Mouse (Mus musculus): ENCODE measurements around the gene Laptm5.

Gene Laptm5

DNA sequence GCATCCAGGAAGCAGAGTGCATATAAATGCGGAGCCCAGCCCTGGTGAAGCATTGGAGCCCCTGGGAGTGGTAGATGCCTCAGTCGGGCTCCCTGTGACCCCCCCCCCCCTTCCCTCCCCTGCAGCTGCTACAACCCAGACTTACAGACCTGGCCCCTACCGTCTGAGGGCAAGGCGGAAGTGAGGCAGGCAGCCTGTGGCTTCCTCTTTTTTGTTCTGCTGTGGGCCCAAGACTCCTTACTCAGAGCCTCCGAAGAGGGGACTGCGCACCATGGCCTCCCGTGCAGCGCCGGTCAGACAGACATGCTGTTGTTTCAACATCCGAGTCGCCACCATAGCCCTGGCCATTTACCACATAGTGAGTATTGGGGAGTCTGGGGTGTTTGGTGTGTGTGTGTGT lies at the start of gene Laptm5:
Gene Laptm5, plus strand, starts transcription at position 49 of the 400 bp plus-strand sequence.
- in situ Hi-C loops (cut with MboI; ENCODE audit: unreplicated experiment in 2 of 2), result no loop called here

DNA sequence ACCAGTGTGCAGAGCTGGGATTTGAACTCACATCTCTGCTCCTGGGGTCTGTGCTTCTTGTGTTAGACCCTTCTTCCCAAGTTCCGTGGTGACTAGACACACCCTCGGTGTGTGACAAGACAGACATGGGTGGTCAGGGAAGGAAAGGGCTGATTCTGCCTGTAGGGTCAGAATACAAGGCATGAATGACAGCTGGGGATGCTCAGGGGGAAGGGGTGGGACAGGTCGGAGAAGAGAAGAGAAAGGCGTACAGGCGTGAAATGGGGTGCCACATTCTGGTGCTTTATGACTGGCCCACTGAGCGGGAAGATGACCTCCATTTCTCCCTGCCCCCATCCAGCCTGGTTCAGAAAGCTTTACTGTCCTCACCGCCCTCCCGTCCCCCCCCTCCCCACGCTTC lies 47.5 kb upstream of the Laptm5 start:
- in situ Hi-C loops (cut with MboI; ENCODE audit: unreplicated experiment in 2 of 2), result no loop called here

DNA sequence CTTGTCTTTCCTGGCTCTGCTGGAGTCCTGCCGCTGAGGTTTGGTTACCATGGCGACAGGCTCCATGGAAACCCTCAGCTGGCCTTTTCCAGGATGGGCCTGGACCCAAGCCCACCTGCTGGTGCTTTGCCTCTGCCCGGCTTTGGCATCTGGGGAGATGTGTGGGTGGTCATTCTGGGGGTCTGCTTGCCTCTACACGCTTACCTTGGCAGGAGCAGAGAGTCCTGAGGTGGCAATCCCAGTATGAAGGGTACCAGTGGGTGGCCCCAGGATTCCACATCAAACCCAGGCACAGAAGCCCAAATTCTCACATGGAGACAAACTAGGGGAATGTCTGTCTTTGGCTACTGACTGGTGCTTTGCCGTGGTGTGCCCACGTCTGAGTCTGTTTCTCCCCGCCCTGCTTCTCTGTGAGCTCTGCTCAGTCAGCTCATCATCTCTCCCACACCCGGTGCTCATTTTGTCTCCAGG lies 47.0 kb upstream of the Laptm5 start:
- in situ Hi-C loops (cut with MboI; ENCODE audit: unreplicated experiment in 2 of 2), result no loop called here

DNA sequence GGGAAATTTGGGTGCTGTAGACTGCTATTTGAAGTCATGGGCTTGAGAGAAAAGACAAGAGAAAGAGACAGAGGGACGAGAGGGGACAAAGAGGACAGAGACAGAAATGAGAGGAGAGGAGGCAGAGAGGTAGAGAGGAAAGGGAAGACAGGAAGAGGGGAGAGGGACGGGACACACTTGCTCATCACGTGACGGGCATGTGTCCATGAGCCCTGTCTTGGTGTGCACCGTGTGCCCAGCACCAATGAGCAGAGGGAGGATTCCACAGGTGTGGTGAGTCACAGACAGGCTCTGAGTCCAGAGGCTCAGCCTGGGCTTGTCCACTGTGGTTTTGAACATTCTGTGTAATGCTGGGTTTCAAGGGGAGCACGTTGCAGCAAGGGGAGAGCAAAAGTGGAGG lies 45.0 kb upstream of the Laptm5 start:
- in situ Hi-C loops (cut with MboI; ENCODE audit: unreplicated experiment in 2 of 2), result no loop called here

DNA sequence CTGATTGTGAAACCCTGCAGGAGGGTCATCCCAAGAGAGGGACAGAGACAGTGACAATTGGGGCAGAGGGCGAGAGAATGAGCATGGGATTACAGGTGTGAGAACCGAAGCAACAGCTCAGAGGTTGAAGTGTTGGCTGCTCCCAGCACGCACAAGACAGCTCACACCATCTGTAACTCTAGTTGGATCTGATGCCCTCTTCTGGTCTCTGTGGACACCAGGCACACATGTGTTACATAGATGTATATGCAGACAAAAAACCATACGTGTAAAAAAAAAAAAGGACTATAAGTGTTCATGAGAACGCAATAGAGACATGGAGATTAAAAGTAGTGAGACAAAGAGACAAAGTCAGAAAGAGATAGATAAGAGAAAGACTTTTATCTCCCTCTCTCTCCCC lies 44.1 kb upstream of the Laptm5 start:
- in situ Hi-C loops (cut with MboI; ENCODE audit: unreplicated experiment in 2 of 2), result no loop called here

DNA sequence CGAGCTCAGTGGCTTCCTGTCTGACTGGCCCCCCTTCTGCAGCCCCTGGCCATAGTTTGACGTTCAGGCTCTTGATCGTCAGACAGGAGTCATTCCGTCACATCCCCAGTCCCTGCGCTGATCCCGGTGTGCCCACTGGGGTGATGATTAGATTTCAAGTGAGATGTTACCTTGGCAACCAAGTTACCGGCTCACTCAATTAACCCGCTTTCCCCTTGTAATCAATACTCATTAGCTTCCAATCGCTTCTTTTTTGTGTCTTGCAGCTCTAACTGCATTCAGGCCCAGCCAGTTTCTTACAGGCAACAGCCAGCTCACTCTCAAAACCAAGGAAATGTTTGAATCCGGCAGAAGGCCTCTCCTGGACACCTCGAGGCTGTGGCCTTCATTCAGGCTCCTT lies 40.5 kb upstream of the Laptm5 start:
- in situ Hi-C loops (cut with MboI; ENCODE audit: unreplicated experiment in 2 of 2), result no loop called here

DNA sequence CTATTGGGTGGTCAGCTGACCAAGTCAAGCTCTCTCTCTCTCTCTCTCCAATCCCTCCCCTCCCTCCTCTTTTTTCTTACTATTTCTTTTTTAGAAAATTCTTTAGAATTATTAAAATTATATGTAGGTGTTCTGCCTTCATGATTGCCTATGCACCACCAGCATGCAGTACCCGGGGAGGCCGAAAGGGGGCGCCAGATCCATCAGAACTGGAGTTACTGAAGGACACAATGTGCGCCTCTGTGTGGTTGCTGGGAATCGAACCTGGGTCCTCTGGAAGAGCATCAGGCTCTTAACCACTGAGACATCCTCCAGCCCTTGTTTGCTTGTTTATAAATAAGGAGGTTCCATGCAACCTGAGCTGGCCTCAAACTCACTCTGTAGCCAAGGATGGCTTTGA lies 39.5 kb upstream of the Laptm5 start:
- in situ Hi-C loops (cut with MboI; ENCODE audit: unreplicated experiment in 2 of 2), result no loop called here

DNA sequence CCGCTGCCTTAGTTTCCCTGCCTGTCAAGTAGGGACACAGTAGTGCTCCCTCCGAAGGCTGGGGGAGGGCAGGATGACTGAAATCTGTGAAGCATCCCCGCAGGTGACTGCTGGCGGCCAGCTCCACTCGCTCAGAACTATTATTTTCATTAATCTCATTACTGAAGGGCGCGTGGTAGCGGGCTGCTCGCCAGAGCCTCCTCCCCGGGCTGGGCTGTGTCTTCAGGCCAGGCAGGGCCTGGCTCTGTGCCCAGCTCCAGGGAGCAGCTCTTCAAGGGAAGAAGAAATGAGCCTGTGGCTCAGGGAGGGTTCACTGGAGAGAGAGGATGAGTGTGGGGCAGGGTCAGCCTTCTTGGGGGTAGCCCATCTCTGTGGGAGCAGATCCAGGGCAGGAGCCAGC lies 38.3 kb upstream of the Laptm5 start:
- in situ Hi-C loops (cut with MboI; ENCODE audit: unreplicated experiment in 2 of 2), result no loop called here

DNA sequence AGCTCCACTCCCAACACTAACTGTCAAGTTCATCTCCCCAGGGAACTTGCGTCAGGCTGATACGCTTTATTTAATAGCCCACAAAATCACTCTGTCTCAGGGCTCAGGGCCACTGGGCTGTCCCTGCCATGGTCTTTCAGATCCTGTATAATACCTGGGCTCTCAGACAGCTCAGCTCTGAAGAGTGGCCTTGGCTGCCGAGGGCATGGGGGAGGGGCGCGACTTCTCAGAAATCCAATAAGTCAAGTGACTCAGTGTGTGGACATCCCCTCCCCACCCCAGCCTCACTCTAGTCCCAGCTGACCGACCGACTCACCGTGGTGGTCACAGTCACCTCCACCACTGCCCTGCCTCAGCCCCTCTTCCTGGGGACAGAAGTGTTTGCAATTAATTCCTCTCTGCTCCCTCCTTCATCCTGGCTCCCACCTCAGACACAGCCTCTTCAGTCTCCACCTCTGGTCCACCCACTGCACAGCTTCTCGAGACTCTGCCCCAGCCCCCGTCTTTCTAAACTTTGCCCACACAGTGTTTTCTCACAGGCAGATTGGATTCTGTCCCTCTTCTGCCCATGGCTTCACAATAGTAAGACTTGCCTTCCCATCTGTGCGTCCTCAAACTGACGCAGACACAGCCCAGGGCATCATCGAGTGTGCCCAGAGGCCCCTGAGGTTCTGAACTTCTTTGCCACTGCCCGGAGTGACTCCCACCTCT lies 36.8 kb upstream of the Laptm5 start:
- in situ Hi-C loops (cut with MboI; ENCODE audit: unreplicated experiment in 2 of 2), result loop anchor here (5.0 kb wide), 2 partner anchors 89 to 534 kb away; no protein-coding TSS in a partner anchor

DNA sequence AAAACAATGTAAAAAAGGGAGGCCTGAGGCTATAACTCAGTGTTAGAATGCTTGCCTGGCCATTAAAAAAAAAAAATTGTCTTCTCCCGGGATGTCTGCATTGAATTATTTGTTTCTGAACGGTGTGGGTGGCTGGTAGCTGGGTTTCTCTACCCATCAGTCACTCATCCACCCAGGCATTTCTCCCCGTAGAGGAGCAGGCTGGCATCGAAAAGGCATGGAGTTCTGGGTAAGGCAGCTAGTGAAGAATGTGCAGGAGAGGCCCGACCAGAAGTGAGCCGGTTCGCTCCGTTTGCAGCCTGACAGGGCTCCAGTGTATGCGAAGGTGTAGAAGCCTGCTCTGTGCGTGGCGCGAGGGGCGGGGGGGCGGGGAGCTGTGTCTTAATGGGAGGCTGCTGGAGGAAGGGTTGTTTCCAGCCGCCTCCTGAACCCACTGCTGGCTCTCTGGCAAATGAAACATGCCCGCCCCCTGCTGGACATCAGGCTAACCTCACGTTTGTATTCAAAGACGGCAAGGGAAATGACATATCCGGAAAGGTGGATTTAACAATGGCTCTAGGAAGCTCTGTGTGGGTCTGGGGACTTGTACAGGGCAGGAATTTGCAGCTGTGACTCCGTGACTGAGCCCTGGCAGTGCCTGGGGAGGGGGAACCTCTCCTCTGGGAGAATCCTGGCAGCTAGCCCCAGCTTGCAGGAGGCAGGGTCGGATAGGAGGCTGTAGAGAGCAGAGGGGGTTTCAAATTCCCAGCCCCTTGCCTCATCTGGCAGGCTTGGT lies 34.5 kb upstream of the Laptm5 start:
- in situ Hi-C loops (cut with MboI; ENCODE audit: unreplicated experiment in 2 of 2), result loop anchor here (5.0 kb wide), 2 partner anchors 91 to 536 kb away; no protein-coding TSS in a partner anchor

DNA sequence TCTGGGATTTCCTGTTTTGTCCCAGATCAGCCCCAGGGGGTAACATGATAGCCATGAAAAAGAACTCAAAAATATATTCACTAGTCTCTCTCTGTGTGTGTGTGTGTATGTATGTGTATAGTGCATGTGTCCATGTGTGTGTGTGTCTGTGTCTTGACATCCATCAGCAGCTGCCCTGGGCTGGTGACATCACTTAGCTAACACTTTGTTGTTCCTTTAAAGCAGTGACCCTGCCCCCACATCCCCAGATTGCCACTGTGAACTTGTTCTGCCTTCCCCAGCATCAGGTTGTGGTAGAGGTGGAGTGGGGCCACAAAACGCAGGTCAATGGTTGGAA lies 33.9 kb upstream of the Laptm5 start:
- in situ Hi-C loops (cut with MboI; ENCODE audit: unreplicated experiment in 2 of 2), result loop anchor here (5.0 kb wide), 2 partner anchors 92 to 537 kb away; no protein-coding TSS in a partner anchor

DNA sequence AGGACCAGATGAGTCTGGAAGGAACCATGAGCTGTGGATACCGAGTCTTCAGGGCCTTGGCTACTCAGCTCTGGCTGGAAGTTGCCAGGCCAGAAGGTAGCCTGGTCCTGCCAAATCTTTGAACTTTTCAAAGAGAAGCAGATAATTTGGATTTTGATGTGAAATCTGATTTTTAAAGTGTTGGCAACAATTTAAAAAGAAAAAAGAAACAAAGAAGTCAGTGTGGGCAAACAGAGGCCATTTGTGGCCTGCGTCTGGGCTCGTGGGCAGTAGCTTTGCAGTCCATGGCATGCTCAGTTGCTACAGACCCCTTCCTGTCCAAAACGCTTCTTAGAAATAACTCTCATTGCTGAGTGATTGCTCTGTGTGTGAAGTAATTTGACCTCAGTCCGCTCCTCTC lies 31.6 kb upstream of the Laptm5 start:
- in situ Hi-C loops (cut with MboI; ENCODE audit: unreplicated experiment in 2 of 2), result no loop called here

DNA sequence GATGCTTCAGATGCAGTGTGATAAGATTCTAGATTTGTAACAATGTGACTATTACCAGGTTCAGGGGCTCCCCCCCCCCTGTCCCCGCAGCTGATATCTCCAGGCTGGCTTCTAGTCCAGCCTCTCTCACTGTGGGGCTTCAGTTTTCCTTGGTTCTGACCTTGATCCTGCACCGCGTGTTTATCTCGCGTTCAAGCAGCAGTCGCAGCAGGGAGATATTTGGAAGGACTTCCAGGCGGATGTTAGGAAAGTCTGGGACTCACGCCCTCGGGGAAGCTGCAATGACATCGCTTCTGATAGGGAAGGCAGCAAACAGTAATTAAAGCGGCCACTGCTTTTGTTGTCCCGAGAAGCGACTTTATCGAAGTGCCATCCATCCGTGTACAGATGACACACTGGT lies 30.2 kb upstream of the Laptm5 start:
- in situ Hi-C loops (cut with MboI; ENCODE audit: unreplicated experiment in 2 of 2), result no loop called here

DNA sequence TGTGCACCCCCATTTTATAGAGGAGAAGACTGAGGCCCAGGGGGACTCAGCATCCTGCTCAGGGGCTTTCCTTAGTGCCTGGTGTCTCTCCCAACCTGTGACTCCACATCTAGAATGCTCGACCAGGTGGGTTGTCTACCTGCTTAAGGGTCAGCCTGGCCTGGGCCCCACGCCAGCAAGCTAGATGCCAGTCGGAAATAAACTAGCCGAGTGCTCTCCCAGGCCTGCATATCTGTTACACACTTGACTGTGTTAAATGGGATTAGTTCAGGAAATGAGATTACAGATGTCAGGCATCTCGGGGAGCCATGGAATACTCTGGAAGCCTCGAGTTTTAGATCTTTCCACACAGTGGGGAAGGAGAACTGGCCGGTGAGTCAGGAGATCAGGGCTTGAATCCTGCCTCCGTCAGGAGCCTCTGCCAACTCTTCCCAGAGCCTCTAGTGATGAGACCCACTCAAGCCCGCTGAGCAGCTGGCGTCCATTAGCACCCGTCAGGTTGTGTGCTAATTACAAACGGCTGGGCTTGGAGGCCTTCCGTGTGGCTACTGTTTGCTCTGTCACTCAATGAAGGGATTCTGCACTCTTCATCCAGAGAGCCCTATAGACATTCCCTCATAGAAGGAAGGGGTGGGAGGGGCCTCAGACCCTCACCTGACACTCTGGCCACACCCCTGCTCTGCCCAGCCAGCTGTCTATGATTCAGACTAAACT lies 28.9 kb upstream of the Laptm5 start:
- in situ Hi-C loops (cut with MboI; ENCODE audit: unreplicated experiment in 2 of 2), result no loop called here

DNA sequence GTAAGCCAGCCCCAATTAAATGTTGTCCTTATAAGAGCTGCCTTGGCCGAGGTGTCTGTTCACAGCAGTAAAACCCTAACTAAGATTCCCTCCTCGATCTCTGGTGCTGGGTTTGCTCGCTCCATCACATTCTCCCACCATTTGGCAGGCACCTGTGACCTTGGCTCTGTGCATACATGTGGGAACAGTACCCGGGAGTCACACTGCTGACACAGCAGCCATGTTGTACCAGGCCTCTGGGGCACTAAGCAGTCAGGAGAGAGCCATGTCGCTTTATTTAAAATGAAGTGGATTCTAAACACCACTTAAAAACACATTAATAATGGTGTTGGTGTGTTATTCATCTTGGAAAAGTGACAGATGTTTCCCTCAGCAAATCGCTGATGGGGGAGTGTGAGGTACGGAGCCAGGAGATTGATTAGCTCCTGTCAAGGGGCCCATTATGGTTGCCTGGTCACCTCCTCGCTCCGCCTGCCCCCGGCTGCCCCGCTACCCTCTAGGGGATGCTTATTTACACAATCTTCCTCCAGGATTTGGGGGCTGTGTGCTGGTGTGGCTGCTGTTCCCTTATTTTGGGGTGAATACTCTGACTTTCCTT lies 25.7 kb upstream of the Laptm5 start:
- in situ Hi-C loops (cut with MboI; ENCODE audit: unreplicated experiment in 2 of 2), result no loop called here

DNA sequence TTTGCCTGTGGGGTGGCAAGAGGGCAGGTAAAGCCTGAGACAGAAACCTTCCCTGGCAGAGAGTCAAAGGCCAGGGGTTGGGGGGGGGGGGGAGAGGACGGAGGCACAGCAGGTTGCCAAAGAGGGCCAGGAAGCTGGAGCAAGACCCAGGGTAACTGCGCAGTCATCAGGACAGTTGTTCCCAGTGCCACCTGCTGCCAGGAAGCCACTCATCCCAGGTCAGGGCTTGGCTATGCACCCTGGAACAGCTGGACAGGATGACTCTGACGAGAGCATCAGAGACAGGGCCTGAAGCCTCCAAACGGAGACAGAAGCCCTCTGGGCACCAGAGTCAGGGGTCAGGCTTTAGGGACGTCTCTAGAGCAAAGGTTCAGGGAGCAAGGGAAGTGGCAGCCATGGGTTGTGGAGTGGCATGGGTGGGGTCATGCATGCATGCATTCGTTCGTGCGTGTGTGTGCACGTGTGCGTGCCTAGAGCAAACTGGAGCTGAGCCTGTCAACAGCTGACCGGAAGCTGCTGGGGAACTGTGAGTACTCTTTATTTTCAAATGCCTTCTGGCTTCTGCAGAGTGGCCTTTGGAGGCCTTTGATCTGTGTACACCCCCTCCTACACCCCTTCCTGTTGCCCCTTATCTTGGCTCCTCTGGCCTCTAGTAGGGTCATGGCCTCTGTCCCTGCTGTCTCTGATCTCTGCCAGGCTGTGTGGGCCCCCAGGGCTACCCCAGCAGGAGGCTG lies 23.0 kb upstream of the Laptm5 start:
- in situ Hi-C loops (cut with MboI; ENCODE audit: unreplicated experiment in 2 of 2), result no loop called here

DNA sequence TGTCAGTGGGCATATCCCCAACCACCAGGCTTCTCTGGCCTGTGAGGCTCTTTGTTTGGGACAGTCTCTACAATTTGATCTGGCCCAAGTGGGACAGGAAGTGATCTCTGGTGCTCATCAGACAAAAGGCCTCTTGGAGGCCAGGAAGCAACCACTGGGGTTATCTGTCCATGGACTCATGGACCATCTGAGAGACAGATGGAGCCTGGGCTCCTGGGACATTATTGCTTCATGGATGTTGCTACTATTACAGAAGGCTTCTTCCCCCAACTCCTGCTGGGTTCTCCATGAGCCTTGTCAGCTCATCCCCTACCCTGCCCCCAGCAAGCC lies 22.4 kb upstream of the Laptm5 start:
- in situ Hi-C loops (cut with MboI; ENCODE audit: unreplicated experiment in 2 of 2), result no loop called here

DNA sequence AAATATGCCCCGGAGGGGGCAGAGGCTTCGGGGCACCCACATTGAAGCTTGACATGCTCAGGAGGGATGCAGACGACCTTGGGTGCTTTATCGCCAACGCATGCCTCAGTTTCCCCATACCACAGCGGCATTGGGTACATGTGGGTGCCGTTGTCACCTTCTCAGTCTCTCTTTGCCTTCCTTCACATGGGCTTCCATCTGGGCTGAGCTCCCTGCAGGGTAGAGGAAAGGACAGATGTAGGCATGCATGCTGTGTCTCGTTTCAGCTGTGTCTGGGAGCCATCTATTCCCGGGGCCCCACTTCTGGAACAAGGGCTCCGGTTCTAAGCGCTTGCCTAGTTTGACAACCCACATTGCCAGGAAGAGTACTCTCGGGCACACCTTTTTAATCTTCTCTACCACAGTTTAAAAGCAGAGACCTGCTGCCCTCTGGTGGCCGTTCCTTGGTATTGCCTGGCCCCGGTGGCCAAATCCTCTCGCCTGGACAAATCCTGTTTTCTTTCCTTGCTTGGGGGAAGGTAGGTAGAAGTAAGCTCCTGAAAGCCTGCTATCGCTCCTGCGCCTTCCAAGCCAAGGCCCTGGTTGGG lies 20.8 kb upstream of the Laptm5 start:
- in situ Hi-C loops (cut with MboI; ENCODE audit: unreplicated experiment in 2 of 2), result no loop called here

DNA sequence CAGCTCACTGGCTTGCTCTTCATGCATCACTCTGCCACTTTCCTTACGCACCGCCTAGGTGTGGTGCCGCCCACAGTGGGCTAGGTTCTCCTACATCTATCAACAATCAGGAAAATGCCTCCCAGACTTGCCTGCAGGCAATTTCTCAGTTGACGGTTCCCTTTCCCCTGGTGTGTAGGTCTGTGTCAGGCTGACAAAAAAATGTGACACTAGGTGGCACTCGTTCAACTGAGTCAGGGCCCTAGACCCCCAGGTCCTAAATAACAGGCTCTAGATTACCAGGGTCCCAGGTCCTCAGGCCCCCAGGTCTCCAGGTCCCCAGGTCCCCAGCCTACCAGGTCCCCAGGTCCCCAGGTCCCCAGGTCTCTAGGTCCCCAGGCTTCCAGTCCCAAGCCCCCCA lies 19.2 kb upstream of the Laptm5 start:
- in situ Hi-C loops (cut with MboI; ENCODE audit: unreplicated experiment in 2 of 2), result no loop called here

DNA sequence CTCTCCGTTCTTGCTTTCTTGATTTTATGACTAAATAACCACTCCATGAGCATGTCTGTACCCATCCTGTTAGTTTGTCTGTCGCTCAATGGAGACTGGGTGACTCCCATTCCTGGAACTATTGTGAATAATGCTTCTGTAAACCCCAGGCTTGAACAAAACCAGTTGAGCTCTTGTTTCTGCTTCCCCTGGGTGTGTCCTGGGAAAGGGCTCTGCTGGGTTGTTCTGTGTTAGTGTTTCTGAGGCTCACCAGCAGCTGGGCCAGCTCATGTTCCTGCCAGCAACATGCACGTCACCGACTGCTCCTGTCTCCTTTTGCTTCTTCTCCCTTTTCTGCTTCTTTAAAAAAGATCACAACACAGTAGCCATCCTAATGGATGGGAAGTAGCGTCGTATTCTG lies 17.2 kb upstream of the Laptm5 start:
- in situ Hi-C loops (cut with MboI; ENCODE audit: unreplicated experiment in 2 of 2), result loop anchor here (5.0 kb wide), 2 partner anchors 52 to 942 kb away; partner anchors contain the start of gene Ptpru (in 1 of the 2)
